Mouse (Mus musculus): Measurements from ENCODE around the gene Mettl27.

GRCm38 (mm10) chr5:134963546-134963945 lies 31.4 kb downstream of the Mettl27 start:
- TF ChIP-seq CTCF (IDR thresholded peaks at IDR 0.05; ENCODE audit: low read depth) = no peak
- no peak for TF ChIP-seq EP300 (IDR thresholded peaks at IDR 0.05; ENCODE audit: low read depth)
